Mouse (Mus musculus): ENCODE results near the gene Cdyl.

The Cdyl gene

GRCm38 (mm10) chr13:35800270-35800669 lies 140.6 kb downstream of the Cdyl start:
- DNase-seq (ENCODE audit: low read depth, low spot score), result no peak

GRCm38 (mm10) chr13:35805727-35806126 lies 146.1 kb downstream of the Cdyl start:
- DNase-seq (ENCODE audit: low read depth, low spot score), result no peak

DNA sequence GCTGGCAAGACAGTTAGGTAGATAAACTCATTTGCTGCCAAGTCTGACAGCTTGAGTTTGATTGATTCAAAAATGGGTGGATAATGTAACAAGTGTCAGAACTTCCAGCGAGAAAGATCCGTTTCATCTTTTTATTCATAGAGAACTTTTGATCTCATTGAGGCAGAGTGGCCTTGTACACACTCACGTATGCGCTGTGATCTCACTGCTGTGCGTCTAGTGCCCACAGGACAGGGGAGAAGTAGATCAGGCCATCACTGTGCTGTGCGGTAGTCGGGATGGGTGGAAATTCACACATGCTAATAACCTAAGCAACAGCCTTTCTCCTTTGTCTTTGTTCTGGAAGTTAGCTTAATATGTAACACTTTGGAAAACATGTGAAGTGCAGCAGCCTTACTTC lies 146.5 kb downstream of the Cdyl start:
- no peak for DNase-seq (ENCODE audit: low read depth, low spot score)

DNA sequence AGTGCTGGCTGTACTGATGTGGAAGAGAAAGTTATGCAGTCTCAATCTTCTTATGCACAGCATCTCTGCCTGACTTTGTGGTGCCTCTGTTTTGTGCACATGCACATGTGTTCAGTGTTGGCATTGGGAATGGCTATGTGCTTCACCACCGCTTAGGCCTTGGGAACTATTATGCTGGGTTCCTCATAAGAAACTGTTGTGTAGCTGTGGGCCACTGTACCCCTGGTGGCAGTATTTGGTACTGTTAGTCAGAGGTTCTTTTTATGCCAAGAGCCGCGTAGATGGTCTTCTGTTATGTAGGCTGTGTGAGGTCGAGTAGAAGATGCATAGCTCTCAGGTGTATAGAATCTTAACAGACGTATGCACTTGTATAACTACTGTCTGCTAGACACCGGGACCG lies 147.4 kb downstream of the Cdyl start:
- no peak for DNase-seq (ENCODE audit: low read depth, low spot score)

- DNase-seq (ENCODE audit: low read depth, low spot score), result no peak
These were observed 147.9 kb downstream of the Cdyl start for GRCm38 (mm10) chr13:35807525-35807924.

GRCm38 (mm10) chr13:35807940-35808339 lies 148.3 kb downstream of the Cdyl start:
- DNase-seq (ENCODE audit: low read depth, low spot score), result no peak

GRCm38 (mm10) chr13:35809252-35810159 lies 149.9 kb downstream of the Cdyl start:
- no peak for DNase-seq (ENCODE audit: low read depth, low spot score)

DNA sequence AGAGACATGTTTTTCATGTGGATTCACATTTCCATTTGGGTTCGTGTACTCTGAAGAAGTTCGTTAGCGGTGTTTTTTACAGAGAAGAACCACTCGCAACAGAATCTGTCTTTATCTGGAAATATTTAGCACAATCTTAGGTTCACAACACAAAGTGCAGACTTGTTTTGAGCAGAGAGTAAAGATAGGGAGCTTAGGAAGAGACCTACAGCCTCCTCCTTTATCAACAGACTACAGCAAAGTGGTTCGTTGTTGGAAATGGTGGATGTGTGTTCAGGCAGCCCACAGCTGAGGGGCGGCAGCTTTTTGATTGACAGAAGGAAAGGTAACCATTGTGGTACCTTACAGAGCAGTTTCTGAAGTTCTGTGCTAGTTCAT lies 150.5 kb downstream of the Cdyl start:
- no peak for DNase-seq (ENCODE audit: low read depth, low spot score)

DNA sequence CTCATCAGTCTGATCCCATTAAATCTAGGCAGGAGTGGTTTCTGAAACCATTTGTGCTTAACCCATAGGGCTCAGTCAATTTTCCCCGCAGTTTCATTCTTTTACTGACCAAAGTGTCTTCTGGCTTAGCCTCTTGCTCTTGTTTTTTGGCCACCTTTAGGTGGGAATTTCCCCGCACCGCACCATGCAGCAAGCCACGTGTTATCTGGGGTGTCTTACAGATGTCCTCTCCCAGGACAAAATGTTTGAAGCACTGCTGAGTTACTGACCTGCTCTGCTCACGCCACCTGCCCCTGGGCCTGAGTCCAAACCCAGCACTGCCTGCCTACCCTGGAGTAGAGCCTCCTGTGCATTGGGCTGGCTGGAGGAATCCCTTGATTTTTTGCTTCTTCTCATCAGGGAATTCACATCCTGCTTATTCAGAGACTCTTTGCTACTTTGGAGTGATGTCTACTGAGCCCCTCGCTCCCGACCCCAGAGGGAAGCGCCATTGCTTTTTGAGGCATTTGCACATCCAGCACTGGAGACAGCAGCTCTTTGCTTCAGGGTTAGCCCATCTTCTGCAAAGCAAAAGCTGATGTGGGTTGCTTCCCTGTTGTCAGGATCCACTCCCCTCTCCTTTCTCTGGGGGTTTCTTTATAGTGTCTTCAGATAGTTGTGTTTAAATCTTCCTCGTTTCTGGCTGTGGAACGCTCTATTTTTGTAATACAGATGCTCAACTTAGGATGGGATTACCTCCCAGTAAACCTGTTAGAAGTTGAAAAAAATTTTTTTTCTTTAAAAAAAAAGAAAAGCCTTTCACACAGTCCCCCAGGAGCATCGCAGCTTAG lies 151.9 kb downstream of the Cdyl start:
- no peak for DNase-seq (ENCODE audit: low read depth, low spot score)

GRCm38 (mm10) chr13:35812191-35812440 lies 152.5 kb downstream of the Cdyl start:
- DNase-seq (ENCODE audit: low read depth, low spot score), result no peak

DNA sequence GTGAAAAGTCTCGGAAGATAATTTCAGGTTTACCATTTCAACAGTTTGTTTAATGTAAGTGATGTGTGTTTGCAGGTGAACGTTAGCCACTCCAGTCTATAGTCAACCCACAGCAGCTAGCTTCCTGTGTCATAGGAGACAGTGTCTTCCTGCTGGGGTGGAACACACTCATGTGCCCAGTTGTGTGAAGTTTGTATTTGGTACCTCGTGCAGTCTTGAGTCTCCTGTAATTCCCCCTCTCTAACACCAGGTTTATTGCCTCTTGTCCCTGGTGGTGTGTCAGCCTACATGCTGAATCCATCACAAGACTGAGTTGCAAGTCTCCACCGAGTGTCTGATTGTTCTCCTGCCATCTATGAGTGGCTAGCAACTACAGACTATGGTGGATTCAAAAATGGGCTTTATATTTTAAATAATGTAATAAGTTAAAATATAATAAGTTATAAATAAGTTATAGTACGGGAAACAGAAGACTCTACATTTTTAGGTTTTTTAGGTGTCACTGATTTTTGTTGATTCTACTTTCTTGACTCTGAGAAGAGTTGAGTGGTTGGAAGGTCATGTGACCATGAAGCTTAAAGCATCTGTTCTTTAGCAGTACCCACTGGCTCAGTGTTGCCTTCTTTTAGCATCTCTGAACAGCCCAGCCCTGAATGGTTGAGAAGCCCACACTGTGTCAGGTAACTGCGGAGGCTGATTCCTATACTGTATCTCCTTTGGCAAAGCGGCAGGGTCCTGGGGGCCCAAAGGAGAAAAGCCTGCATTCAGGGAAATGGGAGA lies 153.9 kb downstream of the Cdyl start:
- no peak for DNase-seq (ENCODE audit: low read depth, low spot score)

- DNase-seq (ENCODE audit: low read depth, low spot score), result no peak
These were observed 155.6 kb downstream of the Cdyl start for GRCm38 (mm10) chr13:35815205-35815726.

DNA sequence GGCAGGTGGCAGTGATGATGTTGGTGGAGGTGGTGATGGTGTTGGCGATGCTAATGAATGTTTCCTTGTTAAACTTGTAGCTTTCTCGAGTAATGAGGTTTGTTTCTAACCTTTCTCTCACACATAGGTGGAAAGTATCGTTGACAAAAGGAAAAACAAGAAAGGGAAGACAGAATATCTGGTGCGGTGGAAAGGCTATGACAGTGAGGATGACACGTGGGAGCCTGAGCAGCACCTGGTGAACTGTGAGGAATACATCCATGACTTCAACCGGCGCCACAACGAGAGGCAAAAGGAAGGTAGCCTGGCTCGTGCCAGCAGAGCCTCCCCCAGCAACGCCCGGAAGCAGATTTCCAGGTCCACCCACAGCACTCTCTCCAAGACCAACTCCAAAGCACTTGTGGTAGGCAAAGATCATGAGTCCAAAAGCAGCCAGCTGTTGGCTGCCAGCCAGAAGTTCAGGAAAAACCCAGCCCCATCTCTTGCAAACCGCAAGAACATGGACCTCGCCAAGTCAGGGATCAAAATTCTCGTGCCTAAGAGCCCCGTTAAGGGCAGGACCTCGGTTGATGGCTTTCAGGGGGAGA lies 156.2 kb downstream of the Cdyl start:
- DNase-seq (ENCODE audit: low read depth, low spot score), result no peak

DNA sequence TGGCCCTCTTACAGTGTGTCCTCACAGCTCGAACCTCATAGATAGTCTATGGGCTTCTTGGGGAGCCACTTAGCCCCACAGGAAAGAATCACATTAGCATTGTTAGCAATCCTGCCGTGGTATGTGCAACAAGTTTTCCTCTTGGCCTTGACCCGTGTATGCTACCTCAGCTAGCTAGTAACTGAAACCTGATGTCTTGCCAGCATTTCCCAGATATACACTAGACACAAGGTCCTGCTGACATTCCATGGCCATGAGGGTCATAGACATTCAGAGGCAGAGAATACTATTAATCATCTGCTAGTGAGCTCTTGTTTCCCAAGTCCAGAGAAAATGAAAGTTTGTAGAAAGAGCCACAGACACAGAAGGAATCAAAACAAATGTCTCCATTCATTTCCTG lies 158.0 kb downstream of the Cdyl start:
- no peak for DNase-seq (ENCODE audit: low read depth, low spot score)

DNA sequence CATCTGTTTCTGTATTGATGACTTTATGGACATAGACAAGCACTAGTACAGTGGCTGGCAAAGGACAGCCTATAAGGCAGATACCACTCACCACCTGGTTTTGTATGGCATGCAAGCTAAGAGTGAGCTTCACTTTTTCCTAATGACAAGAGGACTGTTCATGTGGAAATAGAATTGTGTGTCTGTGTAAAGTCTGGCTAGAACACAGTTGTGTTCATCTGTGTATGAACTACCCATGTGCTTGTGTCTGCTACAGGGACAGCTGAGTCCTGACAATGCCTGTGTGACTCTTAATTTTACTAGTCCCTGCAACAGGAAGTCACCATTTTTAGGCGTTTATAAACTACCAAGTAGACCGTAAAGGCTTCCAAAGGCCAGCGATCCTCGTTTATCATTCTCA lies 158.4 kb downstream of the Cdyl start:
- DNase-seq (ENCODE audit: low read depth, low spot score), result no peak

DNA sequence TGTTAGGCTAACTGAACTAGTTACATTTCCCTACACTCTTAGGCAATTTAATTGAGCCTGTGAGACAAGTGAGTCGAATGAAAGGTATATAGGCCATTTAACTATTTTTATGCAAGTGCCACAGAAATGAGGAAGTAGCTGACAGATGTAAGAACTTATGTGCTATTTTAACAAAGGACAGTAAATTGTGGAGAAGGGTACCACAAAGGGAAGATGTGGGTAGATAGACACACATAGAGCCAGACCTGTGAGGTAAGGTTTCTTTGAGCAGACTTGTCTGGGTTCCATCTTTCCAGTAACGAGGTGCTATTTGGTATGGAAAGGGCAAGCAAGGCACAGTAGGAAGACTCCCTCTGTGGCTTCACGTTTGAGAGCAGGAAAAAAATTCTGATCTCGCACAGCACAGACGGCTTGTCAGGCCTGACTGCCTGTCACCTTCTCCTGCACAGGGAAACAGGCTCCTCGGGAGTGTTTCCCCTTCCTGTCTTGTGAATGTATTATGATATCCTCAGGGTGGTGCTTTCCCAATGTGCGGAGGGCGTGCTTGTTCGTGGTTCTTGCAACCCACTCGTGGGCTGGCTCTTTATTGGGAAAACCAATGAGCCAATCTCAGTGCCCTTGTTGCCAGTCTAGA lies 162.3 kb downstream of the Cdyl start:
- no peak for DNase-seq (ENCODE audit: low read depth, low spot score)

GRCm38 (mm10) chr13:35822795-35823194 lies 163.2 kb downstream of the Cdyl start:
- no peak for DNase-seq (ENCODE audit: low read depth, low spot score)

- no peak for DNase-seq (ENCODE audit: low read depth, low spot score)
These were observed 166.0 kb downstream of the Cdyl start for GRCm38 (mm10) chr13:35825639-35826038.

GRCm38 (mm10) chr13:35832676-35833075 lies 173.0 kb downstream of the Cdyl start:
- peak; percentile 6 for DNase-seq (ENCODE audit: low read depth, low spot score)

GRCm38 (mm10) chr13:35833941-35834340 lies 174.3 kb downstream of the Cdyl start:
- no peak for DNase-seq (ENCODE audit: low read depth, low spot score)

GRCm38 (mm10) chr13:35835669-35836068 lies 176.0 kb downstream of the Cdyl start:
- DNase-seq (ENCODE audit: low read depth, low spot score), result no peak

Data from retina, adult 2 months (tissue).